Mouse (Mus musculus): ENCODE measurements at regions not wholly inside any gene's neighbourhood (a gene's known extent, or its start where the extent isn't known, plus 50 kb on each side); places are given as distances from the start of the nearest gene placed in this dataset.

GRCm38 (mm10) chr9:46824703-46825102, 173.8 kb upstream of the Gm4791 start:
- DNase-seq (ENCODE audit: low spot score) = no peak

GRCm38 (mm10) chr9:46819808-46820207, 178.7 kb upstream of the Gm4791 start:
- no peak for DNase-seq (ENCODE audit: low spot score)

- DNase-seq (ENCODE audit: low spot score) = no peak
Measured at GRCm38 (mm10) chr9:46819376-46819775, 179.2 kb upstream of the Gm4791 start.

GRCm38 (mm10) chr9:46816126-46816525, 182.4 kb upstream of the Gm4791 start:
- no peak for DNase-seq (ENCODE audit: low spot score)

GRCm38 (mm10) chr9:46814478-46815241, 183.9 kb upstream of the Gm4791 start:
- peak; percentile 63 for DNase-seq (ENCODE audit: low spot score)

- no peak for DNase-seq (ENCODE audit: low spot score)
Measured at GRCm38 (mm10) chr9:46810266-46810665, 188.3 kb upstream of the Gm4791 start.

GRCm38 (mm10) chr9:46795446-46795845, 203.1 kb upstream of the Gm4791 start:
- no peak for DNase-seq (ENCODE audit: low spot score)

- DNase-seq (ENCODE audit: low spot score) = no peak
Measured at GRCm38 (mm10) chr9:46789036-46789435, 209.5 kb upstream of the Gm4791 start.

GRCm38 (mm10) chr9:46788456-46788855, 210.1 kb upstream of the Gm4791 start:
- no peak for DNase-seq (ENCODE audit: low spot score)

GRCm38 (mm10) chr9:46784355-46784975, 214.1 kb upstream of the Gm4791 start:
- DNase-seq (ENCODE audit: low spot score) = no peak

GRCm38 (mm10) chr9:46783597-46784354, 214.8 kb upstream of the Gm4791 start:
- no peak for DNase-seq (ENCODE audit: low spot score)

- no peak for DNase-seq (ENCODE audit: low spot score)
Measured at GRCm38 (mm10) chr9:46781681-46782080, 216.9 kb upstream of the Gm4791 start.

- DNase-seq (ENCODE audit: low spot score) = no peak
Measured at GRCm38 (mm10) chr9:46778769-46779168, 219.8 kb upstream of the Gm4791 start.

GRCm38 (mm10) chr9:46774821-46775220, 223.7 kb upstream of the Gm4791 start:
- DNase-seq (ENCODE audit: low spot score) = no peak

- DNase-seq (ENCODE audit: low spot score) = no peak
Measured at GRCm38 (mm10) chr9:46760247-46760646, 238.3 kb upstream of the Gm4791 start.

- DNase-seq (ENCODE audit: low spot score) = no peak
Measured at GRCm38 (mm10) chr9:46757005-46757672, 241.4 kb upstream of the Gm4791 start.

- no peak for DNase-seq (ENCODE audit: low spot score)
Measured at GRCm38 (mm10) chr9:46751981-46752380, 246.6 kb upstream of the Gm4791 start.

GRCm38 (mm10) chr9:46749441-46749840, 249.1 kb upstream of the Gm4791 start:
- DNase-seq (ENCODE audit: low spot score) = no peak

- no peak for DNase-seq (ENCODE audit: low spot score)
Measured at GRCm38 (mm10) chr9:46746266-46746665, 252.3 kb upstream of the Gm4791 start.

GRCm38 (mm10) chr9:46740496-46740895, 258.0 kb upstream of the Gm4791 start:
- DNase-seq (ENCODE audit: low spot score) = no peak

- no peak for DNase-seq (ENCODE audit: low spot score)
Measured at GRCm38 (mm10) chr9:46739341-46739740, 259.2 kb upstream of the Gm4791 start.

GRCm38 (mm10) chr9:46738634-46739033, 259.9 kb upstream of the Gm4791 start:
- DNase-seq (ENCODE audit: low spot score) = no peak

Measured in layer of hippocampus, adult 9-10 months (tissue).